Comparison of ENCODE assay signal across 9 mouse cellular contexts in genomic region chr14:101787903-101788302, GRCm38 (mm10). TPM values are rescaled to one million over a fixed set of nuclear protein-coding genes. Genes with fewer than 3 reads are reported as not detected.
DNase-seq lines count a peak whose midpoint lies in the region; ATAC-seq lines count a peak whose summit lies in the region.
"Had no signal": no experiment of that assay in that cellular context is flagged by ENCODE, and none has a peak within 500 bp of the region (broad histone marks: within the 10 kb centered on the region; RNA-seq: fewer than 3 reads in every experiment).

No protein-coding gene starts in this region.

- DNase-seq in gastrocnemius, postnatal 10 days = peak; percentile 15
- no peak for DNase-seq in gastrocnemius, postnatal 25 days
- peak; percentile 74 for DNase-seq in adrenal gland, postnatal 14 days
- peak; percentile 79 for DNase-seq in embryonic facial prominence, embryonic 14.5 days (ENCODE audit: low spot score)
- DNase-seq in kidney, postnatal 14 days = peak; percentile 53
- DNase-seq in left cerebral cortex, postnatal 25 days (ENCODE audit: low spot score in 2 of 2) = no peak
- no peak for DNase-seq in thymus, postnatal 4 days
- no peak for DNase-seq in retina, embryonic 14.5 days (ENCODE audit: low spot score)

- H3K9me3 ChIP-seq in embryonic facial prominence, embryonic 14.5 days (ENCODE audit: control insufficient read depth, low read length) = no peaks in the 10 kb centered on the region

- peak; percentile 93 for ATAC-seq in embryonic facial prominence, embryonic 14.5 days (ENCODE audit: low read depth)

- no peak overlapping the region for H3K4me3 ChIP-seq in embryonic facial prominence, embryonic 14.5 days (ENCODE audit: low read depth, low read length)

- intact Hi-C loops in left cerebral cortex, postnatal 25 days (cut with DNase I) = loop anchor here (10.0 kb wide), 1 partner anchor 1207 kb away; no protein-coding TSS in a partner anchor

- no peaks in the 10 kb centered on the region for H3K27me3 ChIP-seq in embryonic facial prominence, embryonic 14.5 days (replicated peaks; ENCODE audit: control insufficient read depth, insufficient read depth, low read length)

- no peak overlapping the region for H3K4me2 ChIP-seq in embryonic facial prominence, embryonic 14.5 days (ENCODE audit: low read depth, low read length)
- H3K4me2 ChIP-seq: midbrain, embryonic 11.5 days had no signal

- no peak overlapping the region for H3K9ac ChIP-seq in embryonic facial prominence, embryonic 14.5 days (ENCODE audit: low read depth, low read length)

- 42% methylated on average over 5 of the region's 5 CpGs for WGBS in embryonic facial prominence, embryonic 14.5 days

- no peaks in the 10 kb centered on the region for H3K36me3 ChIP-seq in embryonic facial prominence, embryonic 14.5 days (ENCODE audit: control insufficient read depth, insufficient read depth, low read length)

- H3K27ac ChIP-seq in embryonic facial prominence, embryonic 14.5 days (replicated peaks; ENCODE audit: low read depth, low read length) = no peak overlapping the region; the same call in 1 of the 2 replicates

- no peaks in the 10 kb centered on the region; the same call in 1 of the 2 replicates for H3K4me1 ChIP-seq in embryonic facial prominence, embryonic 14.5 days (ENCODE audit: control insufficient read depth, insufficient read depth, low read length)

RNA-seq across cellular contexts. Expression of gene Lmo7, which starts 58.1 kb away (rescaled TPM):
- 100 to 1,000 TPM; 103 to 123 TPM for total RNA-seq in gastrocnemius, postnatal 10 days (2021)
- 10 to 100 TPM; 60.2 to 66.2 TPM for total RNA-seq in gastrocnemius, postnatal 25 days (2021)
- 25.8 and 29.9 TPM in 2 replicates for total RNA-seq in adrenal gland, postnatal 14 days (2021)
- 28.8 and 35.8 TPM in 2 replicates for polyA plus RNA-seq in embryonic facial prominence, embryonic 14.5 days (2014; fragmentation: Nextera tagmentation; extraction: Ambion mirVana)
- 100 to 1,000 TPM in 1 of 2 experiments, 10 to 100 TPM in 1; 91.0 to 115 TPM for total RNA-seq in left cerebral cortex, postnatal 25 days (2021)

RNA-seq across cellular contexts. Expression of gene Gm9922, which starts 58.3 kb away (rescaled TPM):
- total RNA-seq in gastrocnemius, postnatal 10 days (2021) = not detected
- total RNA-seq in gastrocnemius, postnatal 25 days (2021) = not detected
- total RNA-seq in adrenal gland, postnatal 14 days (2021) = 4.0 and 5.1 TPM in 2 replicates
- 3.9 and 4.0 TPM in 2 replicates for polyA plus RNA-seq in embryonic facial prominence, embryonic 14.5 days (2014; fragmentation: Nextera tagmentation; extraction: Ambion mirVana)
- total RNA-seq in left cerebral cortex, postnatal 25 days (2021) = not detected
- polyA plus RNA-seq: midbrain, embryonic 11.5 days had no signal

Comparison
In these comparisons a context has a peak if more than half of its experiments do, and no peak if none do; other contexts are left out.
1. DNase-seq: peak in gastrocnemius, postnatal 10 days (single experiment), adrenal gland, postnatal 14 days (single experiment), embryonic facial prominence, embryonic 14.5 days (single experiment) and kidney, postnatal 14 days (single experiment); none in gastrocnemius, postnatal 25 days (single experiment), left cerebral cortex, postnatal 25 days (0 of 2), thymus, postnatal 4 days (single experiment) and retina, embryonic 14.5 days (single experiment).